Mouse (Mus musculus): ENCODE measurements at regions not wholly inside any gene's neighbourhood (a gene's known extent, or its start where the extent isn't known, plus 50 kb on each side); places are given as distances from the start of the nearest gene placed in this dataset.

DNA sequence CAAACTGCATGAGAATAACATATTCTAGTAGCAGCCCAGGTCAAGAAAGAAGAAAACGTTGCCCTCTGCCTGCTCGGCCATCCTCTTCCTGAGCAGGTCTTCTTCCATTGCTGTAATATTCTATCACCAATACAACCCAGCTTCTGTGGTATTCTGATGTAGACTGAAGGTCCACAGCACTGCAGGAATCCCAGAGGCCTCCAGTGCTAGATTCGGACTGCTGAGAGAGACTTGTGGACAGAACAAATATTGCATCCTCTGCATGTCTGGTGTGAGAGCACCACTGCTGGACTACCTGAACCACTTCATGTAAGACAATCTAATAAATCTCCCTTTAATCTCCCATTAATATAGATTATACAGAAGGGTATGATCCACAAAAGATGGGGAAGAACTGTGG is 59.8 kb upstream of the Rorb start:
- Histone ChIP-seq H3K9me3 (replicated peaks; ENCODE audit: insufficient read depth, low read length) (no peaks in the 10 kb centered on the region), H3K27ac (ENCODE audit: control insufficient read depth, low read depth, low read length) (no peak overlapping the region), H3K4me3 (ENCODE audit: control insufficient read depth in 1 of 2, insufficient read depth in 1 of 2, low read depth in 2 of 2, low read length in 2 of 2) (no peak overlapping the region), H3K9ac (ENCODE audit: control insufficient read depth, low read depth, low read length, poor library complexity, severe bottlenecking) (no peak overlapping the region), H3K36me3 (ENCODE audit: control insufficient read depth in 1 of 2, insufficient read depth in 2 of 2, low read length in 2 of 2) (no peaks in the 10 kb centered on the region), H3K4me1 (ENCODE audit: control insufficient read depth in 1 of 2, insufficient read depth in 2 of 2, low read length in 2 of 2) (no peaks in the 10 kb centered on the region), H3K27me3 (ENCODE audit: control insufficient read depth in 1 of 2, insufficient read depth in 2 of 2, low read length in 2 of 2) (no peaks in the 10 kb centered on the region), H3K79me2 (ENCODE audit: control insufficient read depth, insufficient read depth, low read length, poor library complexity) (no peaks in the 10 kb centered on the region)
- TF ChIP-seq NRF1 (IDR thresholded peaks at IDR 0.05; ENCODE audit: insufficient read depth, low read depth, low read length, poor library complexity, severe bottlenecking) (no peak), MAFK (IDR thresholded peaks at IDR 0.05; ENCODE audit: borderline replicate concordance, low read depth, low read length) (no peak), MYC (IDR thresholded peaks at IDR 0.05; ENCODE audit: low read depth, low read length) (no peak), ZKSCAN1 (IDR thresholded peaks at IDR 0.05; ENCODE audit: low read depth, low read length) (no peak), E2F4 (IDR thresholded peaks at IDR 0.05; ENCODE audit: borderline replicate concordance, low read depth, low read length) (no peak), POLR2AphosphoS2 (IDR thresholded peaks at IDR 0.05; ENCODE audit: low read length) (no peak), SIN3A (IDR thresholded peaks at IDR 0.05; ENCODE audit: low read length) (no peak), RCOR1 (IDR thresholded peaks at IDR 0.05; ENCODE audit: low read depth, low read length) (no peak), MYB (IDR thresholded peaks at IDR 0.05; ENCODE audit: low read depth, low read length) (no peak), MAZ (IDR thresholded peaks at IDR 0.05; ENCODE audit: low read depth, low read length) (no peak), GABPA (IDR thresholded peaks at IDR 0.05; ENCODE audit: low read depth, low read length) (no peak), CHD2 (IDR thresholded peaks at IDR 0.05; ENCODE audit: low read length) (no peak)
- DNase-seq (ENCODE audit: low read depth, low spot score): no peak

Measured in MEL (cell line).